Mouse (Mus musculus): ENCODE results near the gene Gpd2.
A peak's percentile ranks its signal among the peaks of the same experiment; 100 is the strongest.

Gene Gpd2

DNA sequence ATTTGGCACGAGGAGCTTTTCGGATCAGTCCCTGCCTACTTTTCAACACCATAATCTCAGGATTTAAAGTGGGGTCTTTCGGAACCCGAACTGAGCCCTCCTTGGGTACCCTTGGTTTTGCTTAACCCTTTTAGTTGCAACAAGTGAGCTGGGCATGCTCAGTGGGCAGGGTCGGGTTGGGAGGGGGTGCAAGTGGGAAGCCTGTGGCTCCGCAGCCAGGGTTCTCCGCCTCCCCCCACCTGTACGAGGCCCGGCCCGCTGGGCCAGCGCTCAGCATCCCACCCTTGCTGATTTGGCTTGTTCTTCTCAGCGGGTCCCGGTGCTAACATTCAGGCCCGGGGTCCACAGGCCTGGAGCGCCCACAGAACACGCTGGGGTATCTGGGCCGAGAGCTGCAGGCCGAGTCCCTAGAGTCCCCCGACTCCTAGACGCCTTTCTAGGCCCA, at the start of gene Gpd2:
Gpd2 (plus strand) TSS at position 161 of the 445 bp plus-strand sequence.
- DNase-seq, result no peak

DNA sequence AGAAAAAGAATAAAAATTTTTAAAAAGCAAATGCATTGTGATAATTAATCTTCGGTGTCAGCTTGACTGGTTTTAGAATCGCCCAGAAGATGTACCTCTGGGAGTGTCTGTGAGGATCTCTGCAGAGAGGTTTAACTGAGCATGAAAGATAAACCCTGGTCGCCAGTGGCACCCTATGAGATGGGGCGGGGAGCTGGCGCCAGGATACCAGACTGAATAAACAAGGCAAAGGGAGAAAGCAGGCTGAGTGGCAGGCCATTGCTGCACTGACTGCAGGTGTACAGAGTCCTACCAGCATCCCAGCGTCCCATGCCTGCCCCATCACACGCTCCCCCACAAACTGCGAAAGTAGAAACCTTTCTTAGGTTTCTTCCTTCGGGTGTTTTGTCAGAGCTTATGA, 49.2 kb upstream of the Gpd2 start:
- no peak for DNase-seq

DNA sequence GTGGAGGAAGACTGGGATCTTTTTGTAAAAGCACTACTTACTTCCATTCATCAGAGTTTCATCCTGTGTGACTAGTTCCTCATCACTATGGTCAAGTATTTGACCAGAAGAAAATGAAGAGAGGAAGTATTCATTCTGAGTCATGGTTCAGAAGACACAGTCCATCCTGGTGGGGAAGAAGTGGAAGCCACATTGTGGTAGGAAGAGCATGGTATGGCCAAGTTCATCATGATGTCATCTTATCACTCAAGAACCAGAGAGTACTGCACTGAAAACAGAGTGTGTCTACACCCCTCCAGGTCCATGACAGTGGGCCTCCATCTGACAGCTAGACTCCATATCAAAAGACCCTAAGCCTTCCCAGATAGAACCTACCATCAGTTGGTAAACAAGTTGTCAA, 46.6 kb upstream of the Gpd2 start:
- no peak for DNase-seq

- no peak for DNase-seq
These were observed 38.4 kb upstream of the Gpd2 start for GRCm38 (mm10) chr2:57199046-57199445.

- DNase-seq, result no peak
These were observed 28.9 kb upstream of the Gpd2 start for GRCm38 (mm10) chr2:57208472-57209083.

DNA sequence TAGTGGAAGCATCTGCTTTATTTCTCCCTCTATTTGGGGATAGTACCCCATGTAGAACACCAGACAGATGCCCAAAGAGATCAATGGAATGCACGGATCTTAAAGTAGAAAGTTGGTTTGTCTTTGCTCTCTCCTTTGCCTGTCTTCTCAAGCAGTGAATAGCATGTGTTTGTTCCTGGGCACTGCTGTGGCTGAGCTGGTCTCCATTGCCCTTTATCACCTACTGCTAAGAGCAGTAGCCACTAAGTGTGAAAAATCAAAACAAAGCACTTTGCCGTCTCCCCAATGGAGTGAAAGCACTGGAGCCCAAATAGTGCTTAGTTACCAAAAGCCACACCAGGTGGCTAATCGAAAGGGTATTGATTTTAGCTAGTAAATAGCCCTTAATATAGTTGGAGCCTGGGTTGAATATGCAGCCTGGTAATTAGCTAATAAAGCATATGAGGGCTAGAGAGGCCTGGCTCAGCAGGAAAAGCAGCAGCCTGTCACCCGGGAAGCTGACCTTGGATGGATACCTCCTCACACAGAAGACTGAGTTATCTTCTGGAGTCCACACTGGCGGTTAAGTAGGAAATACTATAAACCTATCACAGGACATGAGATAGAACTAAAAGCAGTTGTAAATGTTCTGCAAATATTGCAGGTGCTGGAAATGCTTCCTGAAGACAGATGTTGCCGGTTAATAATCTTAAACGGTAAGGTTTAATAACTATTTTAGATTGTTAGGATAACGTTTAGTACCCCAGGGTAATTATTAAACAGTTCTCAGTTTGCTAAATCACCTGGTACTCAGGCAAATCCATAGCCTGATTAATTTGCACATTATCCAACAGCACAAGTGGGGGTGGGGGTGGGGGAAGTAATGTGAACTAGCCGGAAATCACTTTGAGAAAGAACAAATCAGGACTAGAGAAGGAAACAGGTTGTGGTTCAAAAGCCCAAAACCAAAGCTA, 26.1 kb upstream of the Gpd2 start:
- DNase-seq, result no peak

GRCm38 (mm10) chr2:57213364-57213763, 24.1 kb upstream of the Gpd2 start:
- no peak for DNase-seq

- peak; percentile 35 for DNase-seq
These were observed 14.0 kb upstream of the Gpd2 start for GRCm38 (mm10) chr2:57223288-57224026.

- DNase-seq, result no peak
These were observed 12.2 kb upstream of the Gpd2 start for GRCm38 (mm10) chr2:57225236-57225635.

DNA sequence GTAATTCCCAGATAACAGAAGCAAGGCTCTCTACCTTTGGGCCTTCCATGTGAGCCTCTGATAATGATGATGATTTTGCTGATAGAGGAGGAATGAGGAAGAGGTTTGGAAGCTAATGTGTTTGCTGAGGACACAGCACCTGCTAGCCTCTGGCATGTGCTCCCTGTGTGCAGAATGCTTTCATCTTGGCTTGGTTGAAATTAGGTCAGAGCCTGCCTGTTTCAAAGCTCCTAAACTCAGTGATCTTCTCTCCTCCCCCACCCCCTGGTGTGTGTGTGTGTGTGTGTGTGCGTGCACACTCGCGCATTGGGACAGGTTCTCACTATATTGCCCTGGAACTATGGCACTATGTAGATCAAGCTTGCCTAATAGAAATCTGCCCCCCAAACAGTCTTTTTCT, 10.0 kb upstream of the Gpd2 start:
- DNase-seq, result peak; percentile 4

DNA sequence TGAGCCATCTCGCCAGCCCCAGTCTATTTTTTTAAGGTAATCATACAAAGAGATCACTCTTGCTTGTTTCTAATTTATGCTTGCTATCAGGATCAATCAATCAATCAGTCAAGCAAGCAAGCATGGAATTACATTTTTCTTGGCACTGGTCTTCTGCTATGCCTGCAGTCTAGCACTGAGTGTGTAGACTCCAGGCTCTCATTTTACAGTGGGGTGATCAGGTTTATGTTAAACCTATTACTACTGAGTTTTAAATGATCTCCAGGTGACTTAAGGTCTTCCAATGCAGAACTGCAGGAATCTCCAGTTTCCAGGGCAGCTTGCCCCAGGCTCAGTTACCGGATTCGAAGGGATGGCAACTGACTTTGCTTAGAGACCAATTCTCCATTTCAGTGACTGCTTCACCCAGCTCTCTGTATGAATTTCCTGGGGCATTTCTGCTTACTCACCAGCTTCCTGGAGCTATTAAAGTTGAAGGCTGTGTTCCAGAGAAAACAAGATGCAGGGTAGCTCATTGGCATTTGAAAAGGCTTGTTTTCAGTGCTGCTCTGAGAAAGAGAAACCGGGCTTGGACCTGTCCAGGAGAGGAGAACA, 7.7 kb upstream of the Gpd2 start:
- DNase-seq, result peak; percentile 58

GRCm38 (mm10) chr2:57231432-57231831, 6.0 kb upstream of the Gpd2 start:
- peak; percentile 42 for DNase-seq

- DNase-seq, result peak; percentile 16
These were observed 5.1 kb upstream of the Gpd2 start for GRCm38 (mm10) chr2:57232328-57232727.

GRCm38 (mm10) chr2:57236246-57236645, 1.2 kb upstream of the Gpd2 start:
- DNase-seq, result no peak

GRCm38 (mm10) chr2:57237026-57237425, 409 bp upstream of the Gpd2 start:
- peak; percentile 77 for DNase-seq

DNA sequence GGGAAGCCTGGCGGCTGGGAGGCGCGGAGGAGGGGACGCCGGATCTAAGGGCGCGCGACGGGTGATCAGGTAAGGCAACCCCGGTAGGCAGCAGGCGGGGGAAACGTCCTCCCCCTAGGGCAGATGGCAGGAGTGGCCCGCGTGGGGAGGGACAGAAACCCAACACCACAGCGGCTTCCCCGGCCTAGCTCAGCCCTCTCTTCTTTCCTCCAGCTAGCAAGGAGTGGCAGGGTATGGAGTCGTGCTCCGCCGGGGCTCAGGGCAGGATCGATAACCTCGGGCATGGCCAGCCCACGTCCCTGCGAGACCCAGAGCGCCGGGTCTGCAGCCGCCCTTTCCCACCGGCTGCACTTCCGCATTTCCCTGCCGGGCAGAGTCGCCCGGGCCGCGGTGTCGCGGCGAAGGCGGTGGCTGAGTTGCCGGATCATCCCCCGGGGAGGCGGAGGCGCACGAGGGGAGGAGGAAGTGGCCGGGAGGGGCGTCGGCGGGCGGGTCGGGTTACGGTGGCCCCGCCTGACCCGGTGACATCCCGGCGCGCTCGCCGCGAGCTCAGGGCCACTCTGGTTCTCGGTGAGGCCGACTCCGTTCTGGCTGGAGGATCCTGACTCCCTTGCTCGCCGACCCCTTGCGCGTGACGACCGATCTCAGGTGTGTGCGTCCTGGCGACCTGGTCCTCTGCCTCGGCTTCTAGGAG, 632 bp downstream of the Gpd2 start:
- DNase-seq, result peak; percentile 99

DNA sequence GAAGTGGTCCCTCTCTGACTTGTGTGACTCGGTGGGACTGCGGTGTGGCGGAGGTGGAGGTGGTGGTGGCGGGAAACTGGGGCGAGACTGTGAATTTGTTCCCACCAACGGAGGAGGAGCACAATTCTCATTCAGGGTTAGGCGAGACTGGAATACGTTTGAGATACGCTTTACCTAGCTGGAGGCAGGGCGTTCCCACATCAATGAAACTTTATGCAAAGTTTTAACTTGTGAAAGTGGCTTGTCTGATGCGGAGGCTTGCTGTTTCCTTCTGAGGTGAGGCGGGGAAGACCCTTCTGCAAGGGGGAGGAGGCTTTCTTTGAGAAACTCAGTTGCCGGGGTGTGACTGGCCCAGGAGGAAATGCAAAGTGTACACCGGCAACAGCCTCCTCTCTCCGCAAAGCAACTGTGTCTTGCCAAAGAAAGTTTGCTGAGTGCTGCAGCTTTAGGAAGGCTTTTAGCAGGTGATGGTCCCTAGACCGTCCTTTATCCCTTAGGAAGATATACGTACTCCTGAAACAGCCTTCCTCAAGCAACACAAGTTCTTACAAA, 1.3 kb downstream of the Gpd2 start:
- no peak for DNase-seq

DNA sequence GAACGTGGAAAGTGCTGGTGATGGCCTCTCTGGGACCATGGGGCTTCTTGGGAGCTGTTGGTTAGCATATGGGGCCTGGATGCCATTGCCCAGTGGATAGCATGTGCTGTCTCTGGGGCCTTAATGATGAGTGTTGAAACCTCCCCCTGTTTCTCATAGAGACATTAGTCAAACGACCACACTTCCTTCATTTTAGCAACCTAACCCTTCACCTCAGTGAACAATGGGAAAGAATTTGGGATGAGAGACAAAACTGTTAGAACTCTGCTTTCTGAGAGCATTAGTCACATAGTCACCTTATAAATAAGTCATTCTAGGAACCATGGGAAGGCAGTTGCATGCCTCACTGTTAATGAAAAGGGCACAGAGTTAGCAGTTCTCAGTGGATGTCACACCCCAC, 1.9 kb downstream of the Gpd2 start:
- DNase-seq, result peak; percentile 61

DNA sequence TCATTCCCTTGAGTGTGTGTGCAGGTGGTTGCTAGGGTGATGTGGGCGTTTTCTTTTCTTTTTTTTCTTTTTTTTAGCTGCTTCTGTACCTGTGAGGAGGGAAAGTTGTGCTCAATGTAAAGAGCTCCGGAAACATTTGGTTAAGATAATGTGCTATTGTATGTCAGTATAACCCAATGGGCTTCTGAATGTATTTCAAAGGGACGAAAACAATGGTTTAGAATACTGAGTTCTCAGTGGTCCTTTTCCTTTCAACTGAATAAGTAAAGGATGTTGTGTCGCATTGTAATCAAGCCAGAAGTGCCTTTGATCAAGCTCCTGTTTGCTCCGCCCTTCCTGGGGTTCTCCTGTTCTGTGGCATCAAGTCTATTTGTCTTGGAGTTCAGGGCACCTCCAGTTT, 6.6 kb downstream of the Gpd2 start:
- DNase-seq, result no peak

GRCm38 (mm10) chr2:57245721-57246328, 8.4 kb downstream of the Gpd2 start:
- DNase-seq, result peak; percentile 59

- DNase-seq, result no peak
These were observed 12.7 kb downstream of the Gpd2 start for GRCm38 (mm10) chr2:57250113-57250512.

Measured in heart, adult 11 months (tissue).